Mouse (Mus musculus) CH12.LX (cell line): ENCODE data around the gene Cipc. TPM values are rescaled to one million over a fixed set of nuclear protein-coding genes. Genes with fewer than 3 reads are reported as not detected.

Experiments
- DNase-seq: peaks from one replicate; pipeline ENCODE4 v3.0.0-alpha.2; 2013; ENCODE audit errors: extremely low read depth
- H3K27ac ChIP-seq: 2 replicates; pipeline ENCODE4 v1.5.1; 2012; ENCODE audit warnings: low read depth, mild to moderate bottlenecking, control low read depth, moderate library complexity; ENCODE audit not compliant: insufficient read depth
- H3K27me3 ChIP-seq: replicated peaks from 2 replicates; pipeline ENCODE3; 2012; ENCODE audit warnings: inconsistent platforms
- H3K36me3 ChIP-seq, 2 experiments: replicated peaks in 1 of 2; 2 replicates each; pipeline versions ENCODE3 to v1.6.1; 2012; ENCODE audit warnings: inconsistent platforms in 1 of 2, low read length in 1 of 2, mild to moderate bottlenecking in 1 of 2, mixed read lengths in 1 of 2, moderate library complexity in 1 of 2; ENCODE audit not compliant: control insufficient read depth in 1 of 2, insufficient read depth in 1 of 2
- H3K4me1 ChIP-seq, 2 experiments: 2 replicates each; pipeline ENCODE4 v1.6.1; 2012; ENCODE audit warnings: inconsistent platforms in 1 of 2, moderate library complexity in 1 of 2; ENCODE audit not compliant: insufficient read depth in 2 of 2, control insufficient read depth in 1 of 2
- H3K4me2 ChIP-seq: 2 replicates; pipeline ENCODE4 v1.6.1; 2012; ENCODE audit warnings: low read depth, mild to moderate bottlenecking, control low read depth; ENCODE audit not compliant: poor library complexity, insufficient read depth, severe bottlenecking
- H3K4me3 ChIP-seq, 3 experiments: fragments of 150-350 bp in 1 of 3; sonication (generic) in 1 of 3; replicated peaks in 1 of 3; 2 replicates each; pipeline versions ENCODE3 to v1.5.1; 2011 to 2012; ENCODE audit warnings: low read depth in 2 of 3, low read length in 2 of 3, mild to moderate bottlenecking in 2 of 3, moderate library complexity in 2 of 3, control low read depth in 1 of 3, improper control_type of control experiment in 1 of 3, inconsistent platforms in 1 of 3, mixed read lengths in 1 of 3; ENCODE audit not compliant: poor library complexity in 1 of 3
- H3K79me2 ChIP-seq: replicated peaks from 2 replicates; pipeline ENCODE4 v1.6.1; 2012; ENCODE audit warnings: mild to moderate bottlenecking, moderate library complexity; ENCODE audit not compliant: control insufficient read depth, poor library complexity, insufficient read depth, severe bottlenecking; ENCODE audit errors: extremely low read depth
- H3K9ac ChIP-seq: 2 replicates; pipeline ENCODE4 v1.6.1; 2012; ENCODE audit warnings: low read depth, mild to moderate bottlenecking, control low read depth, moderate library complexity; ENCODE audit not compliant: insufficient read depth
- H3K9me3 ChIP-seq: replicated peaks from 2 replicates; pipeline ENCODE3; 2012; ENCODE audit warnings: low read length, inconsistent platforms, mixed read lengths
- CHD2 ChIP-seq: IDR thresholded peaks from 2 replicates; pipeline ENCODE4 v1.6.1; 2011; ENCODE audit warnings: low read length, improper control_type of control experiment
- CTCF ChIP-seq, 2 experiments: IDR thresholded peaks in 1 of 2; conservative IDR thresholded peaks in 1 of 2; 2 replicates each; pipeline ENCODE4 v1.5.1; 2011 to 2012; ENCODE audit warnings: low read depth in 2 of 2, low read length in 2 of 2, improper control_type of control experiment in 1 of 2, inconsistent platforms in 1 of 2, mild to moderate bottlenecking in 1 of 2, moderate library complexity in 1 of 2
- ETS1 ChIP-seq: conservative IDR thresholded peaks from 2 replicates; pipeline ENCODE4 v1.6.1; 2012; ENCODE audit warnings: low read depth, mild to moderate bottlenecking, inconsistent platforms, low read length, improper control_type of control experiment, moderate library complexity
- GABPA ChIP-seq: IDR thresholded peaks from 2 replicates; pipeline ENCODE4 v1.6.1; 2012; ENCODE audit warnings: low read depth, low read length, improper control_type of control experiment, inconsistent platforms; ENCODE audit not compliant: insufficient replicate concordance
- HCFC1 ChIP-seq: IDR thresholded peaks from 2 replicates; pipeline ENCODE4 v1.6.1; 2012; ENCODE audit warnings: low read depth, mild to moderate bottlenecking, inconsistent platforms, low read length, improper control_type of control experiment
- IRF4 ChIP-seq: IDR thresholded peaks from 2 replicates; pipeline ENCODE4 v1.6.1; 2014; ENCODE audit warnings: low read depth, mild to moderate bottlenecking, inconsistent platforms, low read length, improper control_type of control experiment
- JUN ChIP-seq: IDR thresholded peaks from 2 replicates; pipeline ENCODE4 v1.6.1; 2011; ENCODE audit warnings: low read depth, mild to moderate bottlenecking, low read length, improper control_type of control experiment, moderate library complexity; ENCODE audit not compliant: insufficient read depth
- JUND ChIP-seq: conservative IDR thresholded peaks from 2 replicates; pipeline ENCODE4 v1.6.1; 2011; ENCODE audit warnings: low read depth, low read length, improper control_type of control experiment
- KAT2A ChIP-seq: IDR thresholded peaks from 2 replicates; pipeline ENCODE4 v1.6.1; 2012; ENCODE audit warnings: low read length, improper control_type of control experiment, inconsistent platforms; ENCODE audit not compliant: insufficient replicate concordance
- MAX ChIP-seq: IDR thresholded peaks from 2 replicates; pipeline ENCODE4 v1.6.1; 2011; ENCODE audit warnings: low read length, improper control_type of control experiment
- MXI1 ChIP-seq: IDR thresholded peaks from 2 replicates; pipeline ENCODE4 v1.6.1; 2011; ENCODE audit warnings: mild to moderate bottlenecking, low read depth, low read length, improper control_type of control experiment
- MYC ChIP-seq: IDR thresholded peaks from 2 replicates; pipeline ENCODE4 v1.6.1; 2011; ENCODE audit warnings: low read depth, mild to moderate bottlenecking, improper control_type of control experiment, low read length
- PAX5 ChIP-seq: IDR thresholded peaks from 2 replicates; pipeline ENCODE4 v1.6.1; 2012; ENCODE audit warnings: low read length, inconsistent platforms, mixed read lengths
- POLR2A ChIP-seq: IDR thresholded peaks from 2 replicates; pipeline ENCODE4 v1.6.1; 2011; ENCODE audit warnings: low read depth, mild to moderate bottlenecking, improper control_type of control experiment, low read length
- RAD21 ChIP-seq: IDR thresholded peaks from 2 replicates; pipeline ENCODE4 v1.6.1; 2011; ENCODE audit warnings: low read depth, mild to moderate bottlenecking, low read length, improper control_type of control experiment, moderate library complexity
- SIN3A ChIP-seq: IDR thresholded peaks from 2 replicates; pipeline ENCODE4 v1.6.1; 2012; ENCODE audit warnings: low read length, improper control_type of control experiment, inconsistent platforms
- SMC3 ChIP-seq: IDR thresholded peaks from 2 replicates; pipeline ENCODE4 v1.6.1; 2011; ENCODE audit warnings: low read depth, low read length, improper control_type of control experiment
- TBP ChIP-seq: conservative IDR thresholded peaks from 2 replicates; pipeline ENCODE4 v1.6.1; 2011; ENCODE audit warnings: low read depth, low read length, improper control_type of control experiment
- TCF12 ChIP-seq: IDR thresholded peaks from 2 replicates; pipeline ENCODE4 v1.6.1; 2014; ENCODE audit warnings: low read depth, mild to moderate bottlenecking, inconsistent platforms, low read length, improper control_type of control experiment
- UBTF ChIP-seq: IDR thresholded peaks from 2 replicates; pipeline ENCODE4 v1.6.1; 2012; ENCODE audit warnings: low read depth, mild to moderate bottlenecking, inconsistent platforms, low read length, improper control_type of control experiment, moderate library complexity
- USF2 ChIP-seq: conservative IDR thresholded peaks from 2 replicates; pipeline ENCODE4 v1.6.1; 2011; ENCODE audit warnings: low read depth, low read length, improper control_type of control experiment
- ZC3H11A ChIP-seq: IDR thresholded peaks from 2 replicates; pipeline ENCODE4 v1.6.1; 2012; ENCODE audit warnings: low read depth, mild to moderate bottlenecking, inconsistent platforms, low read length, improper control_type of control experiment
- dilution Hi-C: fragments of 300-500 bp; cut with MboI; formaldehyde crosslinking; loops from 2 replicates; pipeline ENCODE4 v1.14.3; 2020; ENCODE audit warnings: low sequenced_read_pairs; ENCODE audit not compliant: extremely low pct_unique_long_range_greater_than_20kb, extremely low pct_ligation_motif_present
- in situ Hi-C: fragments of 300-500 bp; cut with MboI; formaldehyde crosslinking; loops from 3 replicates; pipeline ENCODE4 v1.14.3; 2019; ENCODE audit warnings: low sequenced_read_pairs, low pct_ligation_motif_present, low pct_unique_long_range_greater_than_20kb, mixed read lengths
- polyA plus RNA-seq: library from polyadenylated mRNA; unstranded; fragments of >175 nt; gene quantifications from 2 replicates; pipeline ENCODE4 v1.2.1, GENCODE M21; 2012; ENCODE audit warnings: low read depth; ENCODE audit not compliant: insufficient read length
- total RNA-seq, 2 experiments: library from RNA; depleted of rRNA; stranded (reverse); fragments of 300-350 nt in 1 of 2; fragments of >200 nt in 1 of 2; gene quantifications; 2 replicates each; pipeline ENCODE4 v1.2.3; 2012 to 2014

The Cipc gene
- total and polyA plus RNA-seq, 3 experiments = 15.7 to 20.5 (median 18.7) TPM

DNA sequence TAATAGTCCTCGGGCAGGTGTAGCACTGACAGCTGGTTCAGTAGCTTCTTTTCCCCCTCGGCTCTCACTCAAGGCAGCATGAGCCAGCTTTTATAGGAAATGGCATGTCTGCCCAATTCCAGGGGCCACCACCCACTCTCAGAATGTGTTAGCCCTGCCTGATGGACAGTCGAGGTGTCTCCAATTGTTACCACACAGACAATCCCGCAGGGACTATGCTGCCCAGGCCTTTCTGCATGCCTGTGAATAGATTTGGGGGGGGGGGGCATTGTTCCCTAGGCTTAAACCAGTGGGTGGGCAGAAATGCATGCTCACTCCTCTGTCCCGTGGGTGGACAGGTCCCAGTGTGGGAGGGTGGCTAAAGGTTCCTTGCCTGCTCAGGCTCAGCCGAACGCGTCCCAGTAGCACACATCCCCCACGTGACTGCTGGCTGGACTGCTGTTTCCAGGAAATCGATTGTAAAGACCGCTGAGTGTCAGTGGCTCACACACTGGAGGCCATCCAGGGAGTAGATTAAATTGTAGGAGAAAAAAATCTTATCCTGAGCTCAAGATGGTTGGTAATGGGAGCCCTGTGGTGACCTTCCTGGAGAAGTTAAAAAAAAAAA, 28.4 kb upstream of the Cipc start:
- H3K27me3 ChIP-seq = no peaks in the 10 kb centered on the region
- H3K36me3 ChIP-seq = no peaks in the 10 kb centered on the region
- dilution Hi-C loops = no loop called here
- DNase-seq = no peak
- H3K27ac ChIP-seq = no peak overlapping the region
- peaks cover 3 to 12% of the 10 kb centered on the region in 2 experiments for H3K4me1 ChIP-seq
- H3K4me3 ChIP-seq = no peak overlapping the region
- TF ChIP-seq TBP (no peak), HCFC1 (no peak), ETS1 (no peak), TCF12 (no peak), SMC3 (no peak), USF2 (no peak), IRF4 (no peak), KAT2A (no peak), POLR2A (no peak), ZC3H11A (no peak), UBTF (no peak), MXI1 (no peak), GABPA (no peak), RAD21 (no peak)
- H3K9me3 ChIP-seq = no peaks in the 10 kb centered on the region
- H3K9ac ChIP-seq = no peak overlapping the region
- H3K79me2 ChIP-seq = no peaks in the 10 kb centered on the region
- no peak overlapping the region for H3K4me2 ChIP-seq
- in situ Hi-C loops = no loop called here

DNA sequence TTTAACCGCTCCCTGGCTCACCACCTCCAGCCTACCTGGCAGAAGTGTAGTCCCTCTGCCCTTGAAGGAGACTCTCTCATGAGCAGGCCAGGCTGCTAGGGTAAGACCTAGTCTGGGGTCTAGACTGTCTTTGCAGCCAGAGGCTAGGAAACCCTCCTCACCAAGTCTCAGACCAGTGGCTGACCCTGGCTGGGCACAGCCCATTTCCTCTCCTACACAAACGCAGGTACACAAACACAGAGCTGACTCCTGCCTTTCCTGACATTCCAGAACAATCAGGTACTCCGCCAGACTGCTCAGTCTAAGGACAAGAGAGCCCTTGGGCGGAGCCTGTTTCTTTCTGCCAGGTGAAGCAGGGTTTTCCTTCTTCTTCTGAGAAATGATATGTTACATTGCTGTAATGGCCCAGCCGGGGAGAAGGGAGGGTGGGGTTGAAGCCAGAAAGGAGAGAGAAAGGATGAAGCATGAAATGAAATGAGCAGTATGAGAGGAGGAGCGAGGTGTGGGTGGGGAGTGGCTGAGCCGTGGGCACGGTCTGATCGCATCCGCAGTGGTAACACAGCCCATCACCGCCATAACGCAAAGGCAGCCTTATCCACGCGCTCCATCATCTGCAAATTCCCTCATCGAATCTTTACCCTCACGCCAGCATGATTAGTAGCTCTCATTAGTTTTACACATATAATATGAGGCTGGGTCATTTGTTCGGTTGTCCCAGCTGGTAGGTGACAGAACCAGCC, 27.7 kb upstream of the Cipc start:
- TF ChIP-seq MYC (no peak), JUN (no peak), TCF12 (no peak), CTCF (conservative IDR thresholded peaks at IDR 0.05 in 1 of 2, IDR thresholded peaks at IDR 0.05 in 1 of 2; ENCODE audit: low read depth in 2 of 2, low read length in 2 of 2) (no peak), PAX5 (no peak), UBTF (no peak), CHD2 (no peak), ZC3H11A (no peak), MAX (no peak), SIN3A (no peak), JUND (no peak), TBP (no peak)
- Histone ChIP-seq H3K4me1 (peaks cover 3 to 12% of the 10 kb centered on the region in 2 experiments), H3K4me2 (no peak overlapping the region)

More for the DNA sequence above, 27.7 kb upstream of the Cipc start:
- no peaks in the 10 kb centered on the region for H3K79me2 ChIP-seq
- no peak overlapping the region for H3K9ac ChIP-seq
- H3K36me3 ChIP-seq = no peaks in the 10 kb centered on the region
- H3K4me3 ChIP-seq = no peak overlapping the region
- H3K27me3 ChIP-seq = no peaks in the 10 kb centered on the region
- no peak for DNase-seq
- in situ Hi-C loops = no loop called here
- dilution Hi-C loops = no loop called here
- no peak overlapping the region for H3K27ac ChIP-seq
- no peaks in the 10 kb centered on the region for H3K9me3 ChIP-seq
